Mouse (Mus musculus) lung, postnatal 14 days (tissue): ENCODE measurements around the gene Rhebl1.

Experiments used
- DNase-seq: peaks from one replicate; pipeline ENCODE4 v3.0.0; 2021

Gene Rhebl1

GRCm38 (mm10) chr15:98904692-98905091 lies 10.4 kb upstream of the Rhebl1 start:
- DNase-seq, result peak; percentile 45

GRCm38 (mm10) chr15:98902600-98902999 lies 8.3 kb upstream of the Rhebl1 start:
- no peak for DNase-seq

- no peak for DNase-seq
Observed at GRCm38 (mm10) chr15:98901530-98901929, 7.2 kb upstream of the Rhebl1 start.

- DNase-seq, result no peak
Observed at GRCm38 (mm10) chr15:98897928-98898800, 3.8 kb upstream of the Rhebl1 start, which contains the start of gene Dhh. Gene Dhh (minus strand): TSS chr15:98898540.

GRCm38 (mm10) chr15:98897495-98897894 lies 3.2 kb upstream of the Rhebl1 start:
- DNase-seq, result peak; percentile 62

- peak; percentile 62 for DNase-seq
Observed at GRCm38 (mm10) chr15:98895635-98896589, 1.6 kb upstream of the Rhebl1 start.

GRCm38 (mm10) chr15:98894746-98895634 lies 650 bp upstream of the Rhebl1 start:
- no peak for DNase-seq

- DNase-seq, result no peak
Observed at GRCm38 (mm10) chr15:98893036-98893435, 1.3 kb downstream of the Rhebl1 start.

GRCm38 (mm10) chr15:98891907-98892606 lies 2.3 kb downstream of the Rhebl1 start:
- peak; percentile 74 for DNase-seq

- no peak for DNase-seq
Observed at GRCm38 (mm10) chr15:98891198-98891742, 3.1 kb downstream of the Rhebl1 start.

GRCm38 (mm10) chr15:98887526-98887925 lies 6.8 kb downstream of the Rhebl1 start:
- DNase-seq, result no peak

GRCm38 (mm10) chr15:98886667-98887387 lies 7.5 kb downstream of the Rhebl1 start:
- DNase-seq, result no peak

GRCm38 (mm10) chr15:98884106-98884505 lies 10.2 kb downstream of the Rhebl1 start:
- no peak for DNase-seq

- no peak for DNase-seq
Observed at GRCm38 (mm10) chr15:98883661-98884060, 10.7 kb downstream of the Rhebl1 start.

GRCm38 (mm10) chr15:98881656-98882008 lies 12.7 kb downstream of the Rhebl1 start:
- no peak for DNase-seq

GRCm38 (mm10) chr15:98880978-98881655 lies 13.2 kb downstream of the Rhebl1 start:
- DNase-seq, result peak; percentile 88

- peak; percentile 85 for DNase-seq
Observed at GRCm38 (mm10) chr15:98877331-98877730, 17.0 kb downstream of the Rhebl1 start.

- DNase-seq, result peak; percentile 93
Observed at GRCm38 (mm10) chr15:98871916-98872888, 22.1 kb downstream of the Rhebl1 start.
